Mouse (Mus musculus): ENCODE data around the gene Phyhd1.

Phyhd1 gene

GRCm38 (mm10) chr2:30285416-30286181 lies 19.6 kb downstream of the Phyhd1 start:
- peak; percentile 20 for DNase-seq (ENCODE audit: low read depth)

GRCm38 (mm10) chr2:30286192-30287026 lies 20.4 kb downstream of the Phyhd1 start, which contains the start of the genes Dolk and Nup188:
TSS of gene Dolk (minus strand) at chr2:30286334.
TSS of gene Nup188 (plus strand) at chr2:30286397.
- DNase-seq (ENCODE audit: low read depth), result peak; percentile 97

GRCm38 (mm10) chr2:30287027-30287373 lies 21.0 kb downstream of the Phyhd1 start:
- DNase-seq (ENCODE audit: low read depth), result peak; percentile 70

GRCm38 (mm10) chr2:30299525-30299924 lies 33.5 kb downstream of the Phyhd1 start:
- DNase-seq (ENCODE audit: low read depth), result peak; percentile 43

GRCm38 (mm10) chr2:30299966-30300365 lies 34.0 kb downstream of the Phyhd1 start:
- no peak for DNase-seq (ENCODE audit: low read depth)

GRCm38 (mm10) chr2:30306087-30306486 lies 40.1 kb downstream of the Phyhd1 start:
- DNase-seq (ENCODE audit: low read depth), result no peak

- DNase-seq (ENCODE audit: low read depth), result no peak
Observed at GRCm38 (mm10) chr2:30309351-30309750, 43.3 kb downstream of the Phyhd1 start.

- peak; percentile 23 for DNase-seq (ENCODE audit: low read depth)
Observed at GRCm38 (mm10) chr2:30311481-30311880, 45.5 kb downstream of the Phyhd1 start.

GRCm38 (mm10) chr2:30316136-30316535 lies 50.1 kb downstream of the Phyhd1 start:
- DNase-seq (ENCODE audit: low read depth), result peak; percentile 27

GRCm38 (mm10) chr2:30316955-30317354 lies 51.0 kb downstream of the Phyhd1 start:
- DNase-seq (ENCODE audit: low read depth), result no peak

- DNase-seq (ENCODE audit: low read depth), result no peak
Observed at GRCm38 (mm10) chr2:30319260-30319659, 53.3 kb downstream of the Phyhd1 start.

- peak; percentile 86 for DNase-seq (ENCODE audit: low read depth)
Observed at GRCm38 (mm10) chr2:30323111-30323510, 57.1 kb downstream of the Phyhd1 start.

- DNase-seq (ENCODE audit: low read depth), result peak; percentile 74
Observed at GRCm38 (mm10) chr2:30325296-30325695, 59.3 kb downstream of the Phyhd1 start.

- no peak for DNase-seq (ENCODE audit: low read depth)
Observed at GRCm38 (mm10) chr2:30327276-30327675, 61.3 kb downstream of the Phyhd1 start.

- DNase-seq (ENCODE audit: low read depth), result no peak
Observed at GRCm38 (mm10) chr2:30328791-30329190, 62.8 kb downstream of the Phyhd1 start.

Data from NIH3T3 (cell line).